Mouse (Mus musculus): ENCODE measurements around the gene Nfic. TPM values are rescaled to one million over a fixed set of nuclear protein-coding genes. Genes with fewer than 3 reads are reported as not detected.

Nfic gene
- total RNA-seq, 2 experiments from 2014 or later, result 133 TPM

DNA sequence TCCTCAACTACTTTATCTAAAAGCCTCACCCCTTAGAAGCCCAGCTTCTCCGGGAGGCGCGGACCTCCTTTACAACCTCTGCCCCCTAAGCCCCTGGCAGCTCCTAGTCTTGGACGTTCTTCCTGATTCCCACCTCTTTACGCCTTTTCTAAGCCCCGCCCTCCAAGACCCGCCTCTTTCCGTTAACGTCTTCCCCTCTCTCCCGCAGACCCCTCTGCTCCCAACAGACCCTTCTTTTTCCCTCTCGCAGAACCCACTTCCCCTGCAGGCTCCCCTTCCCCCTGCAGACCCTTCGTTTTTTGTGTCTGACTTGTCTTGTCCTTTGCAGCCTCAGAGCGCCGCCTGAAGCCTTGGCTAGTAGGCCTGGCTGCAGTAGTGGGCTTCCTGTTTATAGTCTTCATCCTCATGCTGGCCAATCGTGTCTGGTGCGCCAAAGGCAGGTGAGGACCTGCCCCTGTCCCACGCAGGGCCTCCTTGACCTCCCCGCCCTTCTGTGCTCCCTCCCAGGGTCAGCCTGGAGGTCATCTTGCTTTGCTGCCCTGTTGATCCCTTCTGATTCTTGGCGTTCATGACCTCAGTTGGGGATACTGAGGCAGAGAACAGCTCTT lies 61.9 kb downstream of the Nfic start:
- intact Hi-C loops (cut with DNase I), result loop anchor here (2.0 kb wide), 1 partner anchor 47 kb away; no protein-coding TSS in a partner anchor
- peak in 1 of 2 experiments; percentile 55 for DNase-seq

DNA sequence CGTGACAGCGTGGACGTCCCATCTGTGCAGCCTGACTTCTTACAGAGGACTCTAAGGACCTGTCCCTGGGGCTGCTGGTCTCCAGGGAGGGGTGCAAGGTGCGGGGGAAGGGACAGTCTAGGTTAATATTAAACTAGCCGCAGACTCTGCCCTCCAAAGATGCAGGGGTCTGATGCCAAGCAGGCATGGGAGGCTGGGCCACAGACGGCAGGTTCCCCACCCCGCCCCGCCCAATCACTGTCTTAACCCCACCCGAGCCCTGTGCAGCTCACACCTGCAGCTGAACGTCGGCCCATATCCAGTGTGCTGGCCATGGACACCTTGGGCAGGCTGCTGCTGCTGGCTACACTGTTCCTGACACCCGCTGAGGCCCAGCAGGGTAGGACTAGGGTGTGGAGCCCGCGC lies 62.7 kb downstream of the Nfic start, which contains the start of gene Smim24:
Gene Smim24, plus strand, starts transcription at position 271 of the 405 bp plus-strand sequence.
- intact Hi-C loops (cut with DNase I), result no loop called here

DNA sequence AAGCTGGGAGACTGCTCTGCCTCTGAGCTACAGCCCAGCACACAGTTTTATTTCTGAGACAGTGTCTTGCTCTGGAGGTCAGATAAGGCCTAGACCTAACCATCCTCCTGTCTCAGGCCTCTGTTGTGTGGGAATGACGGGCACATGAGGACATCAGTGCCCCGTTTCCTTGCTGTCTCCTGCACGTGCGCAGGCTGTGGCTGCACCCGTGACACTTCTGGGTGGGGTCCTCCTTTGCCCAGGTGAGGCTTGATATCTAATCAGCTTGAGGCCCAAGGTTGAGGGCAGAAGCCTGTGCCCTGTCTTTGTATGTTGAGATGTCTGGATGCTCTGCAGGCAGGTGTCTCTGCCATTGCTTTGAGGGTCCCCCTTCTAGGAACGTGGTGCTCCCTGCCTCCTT lies 63.2 kb downstream of the Nfic start:
- intact Hi-C loops (cut with DNase I), result no loop called here
- no peak for DNase-seq

More for the DNA sequence above, 62.7 kb downstream of the Nfic start, which contains the start of gene Smim24:
- DNase-seq, result no peak

- DNase-seq, result no peak
- intact Hi-C loops (cut with DNase I), result no loop called here
Observed at GRCm38 (mm10) chr10:81390678-81390965, 64.8 kb downstream of the Nfic start.

GRCm38 (mm10) chr10:81389801-81390677 lies 65.4 kb downstream of the Nfic start:
- DNase-seq, result peak; percentile 85 to 86
- intact Hi-C loops (cut with DNase I), result loop anchor here (1.0 to 10.0 kb wide), 2 partner anchors 60 to 155 kb away; partner anchors contain the start of gene Gna11

- intact Hi-C loops (cut with DNase I), result loop anchor here (1.0 to 10.0 kb wide), 2 partner anchors 61 to 155 kb away; partner anchors contain the start of gene Gna11
- peak in 1 of 2 experiments; percentile 36 for DNase-seq
Observed at GRCm38 (mm10) chr10:81389373-81389772, 66.1 kb downstream of the Nfic start.

- no peak for DNase-seq
- intact Hi-C loops (cut with DNase I), result loop anchor here (1.0 to 10.0 kb wide), 2 partner anchors 62 to 156 kb away; partner anchors contain the start of gene Gna11
Observed at GRCm38 (mm10) chr10:81388505-81389055, 66.9 kb downstream of the Nfic start, which contains the start of gene Gm48552. Gm48552 (plus strand) TSS chr10:81389005.

GRCm38 (mm10) chr10:81387716-81388115 lies 67.7 kb downstream of the Nfic start:
- intact Hi-C loops (cut with DNase I), result loop anchor here (10.0 kb wide), 1 partner anchor 157 kb away; the partner anchor contains the start of gene Gna11

DNA sequence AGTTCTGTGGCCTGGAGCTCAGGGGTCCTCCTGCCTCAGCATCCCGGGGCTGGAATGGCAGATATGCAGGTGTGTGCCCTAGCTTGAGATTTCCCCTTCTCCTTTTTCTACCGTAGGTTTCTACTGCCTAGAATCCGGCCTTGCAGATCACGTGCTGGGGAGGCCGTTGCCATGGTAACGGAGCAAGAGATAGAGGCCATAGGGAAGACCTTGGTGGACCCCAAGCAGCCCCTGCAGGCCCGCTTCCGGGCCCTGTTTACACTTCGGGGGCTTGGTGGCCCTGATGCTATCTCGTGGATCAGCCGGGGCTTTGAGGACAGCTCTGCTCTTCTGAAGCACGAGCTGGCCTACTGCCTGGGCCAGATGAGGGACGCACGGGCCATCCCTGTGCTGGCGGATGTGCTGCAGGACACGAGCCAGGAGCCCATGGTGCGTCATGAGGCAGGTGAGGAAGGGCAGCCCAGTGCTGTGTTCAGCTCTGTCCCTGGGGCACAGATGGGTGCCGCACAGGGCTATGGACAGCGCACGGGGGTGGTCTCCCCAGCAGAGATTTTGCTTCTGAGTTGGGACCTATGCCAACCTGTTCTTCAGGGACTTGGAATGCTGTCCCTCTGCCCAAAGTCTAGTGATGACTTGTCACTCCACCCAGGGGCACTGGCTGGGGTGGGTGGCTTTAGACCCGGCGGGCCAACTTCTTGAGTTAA lies 69.7 kb downstream of the Nfic start:
- DNase-seq, result no peak
- intact Hi-C loops (cut with DNase I), result loop anchor here (10.0 kb wide), 1 partner anchor 159 kb away; the partner anchor contains the start of gene Gna11

More at GRCm38 (mm10) chr10:81387716-81388115, 67.7 kb downstream of the Nfic start:
- no peak for DNase-seq

- intact Hi-C loops (cut with DNase I), result loop anchor here (10.0 kb wide), 1 partner anchor 160 kb away; the partner anchor contains the start of gene Gna11
Observed at GRCm38 (mm10) chr10:81384605-81384982, 70.8 kb downstream of the Nfic start.

DNA sequence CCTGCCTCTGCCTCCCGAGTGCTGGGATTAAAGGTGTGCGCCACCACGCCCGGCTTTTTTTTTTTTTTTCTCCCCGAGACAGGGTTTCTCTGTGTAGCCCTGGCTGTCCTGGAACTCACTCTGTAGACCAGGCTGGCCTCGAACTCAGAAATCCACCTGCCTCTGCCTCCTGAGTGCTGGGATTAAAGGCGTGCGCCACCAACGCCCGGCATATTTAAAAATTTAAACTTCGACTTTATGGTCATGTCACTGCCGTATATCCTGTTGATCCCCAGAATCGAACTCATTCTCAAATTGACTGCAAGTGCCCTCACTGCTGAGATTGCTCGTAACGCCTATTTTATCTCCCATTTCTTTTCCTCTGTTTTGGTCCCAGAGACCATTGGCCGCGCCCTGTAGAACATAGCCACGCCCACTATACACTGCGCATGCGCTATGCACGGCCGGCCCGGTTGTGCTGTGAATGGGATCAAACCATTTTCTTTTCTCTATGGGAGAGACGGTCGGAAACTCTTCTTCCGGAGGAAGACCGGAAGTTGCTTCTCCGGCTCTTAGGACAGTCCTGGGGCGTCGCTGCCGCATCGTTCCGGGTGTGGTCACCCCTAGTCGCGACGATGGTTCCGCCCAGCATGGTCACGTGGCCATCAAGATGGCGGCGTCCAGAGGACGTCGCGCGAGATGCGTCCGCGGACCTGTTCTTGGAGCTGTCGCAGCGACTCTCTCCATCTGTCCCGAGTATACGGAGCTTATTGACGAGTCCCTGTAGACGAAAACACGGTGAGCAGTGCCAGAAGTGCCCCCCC lies 71.4 kb downstream of the Nfic start, which contains the start of the genes Dohh and Gm48551:
Gene Dohh, plus strand, starts transcription at position 627 of the 803 bp plus-strand sequence.
Gene Gm48551, plus strand, starts transcription at position 665 of the 803 bp plus-strand sequence.
- intact Hi-C loops (cut with DNase I), result loop anchor here (10.0 kb wide), 1 partner anchor 161 kb away; the partner anchor contains the start of gene Gna11
- DNase-seq, result peak; percentile 99 to 100

More at GRCm38 (mm10) chr10:81384605-81384982, 70.8 kb downstream of the Nfic start:
- DNase-seq, result no peak

GRCm38 (mm10) chr10:81382039-81382438 lies 73.4 kb downstream of the Nfic start:
- DNase-seq, result no peak
- intact Hi-C loops (cut with DNase I), result loop anchor here (10.0 kb wide), 1 partner anchor 163 kb away; the partner anchor contains the start of gene Gna11

DNA sequence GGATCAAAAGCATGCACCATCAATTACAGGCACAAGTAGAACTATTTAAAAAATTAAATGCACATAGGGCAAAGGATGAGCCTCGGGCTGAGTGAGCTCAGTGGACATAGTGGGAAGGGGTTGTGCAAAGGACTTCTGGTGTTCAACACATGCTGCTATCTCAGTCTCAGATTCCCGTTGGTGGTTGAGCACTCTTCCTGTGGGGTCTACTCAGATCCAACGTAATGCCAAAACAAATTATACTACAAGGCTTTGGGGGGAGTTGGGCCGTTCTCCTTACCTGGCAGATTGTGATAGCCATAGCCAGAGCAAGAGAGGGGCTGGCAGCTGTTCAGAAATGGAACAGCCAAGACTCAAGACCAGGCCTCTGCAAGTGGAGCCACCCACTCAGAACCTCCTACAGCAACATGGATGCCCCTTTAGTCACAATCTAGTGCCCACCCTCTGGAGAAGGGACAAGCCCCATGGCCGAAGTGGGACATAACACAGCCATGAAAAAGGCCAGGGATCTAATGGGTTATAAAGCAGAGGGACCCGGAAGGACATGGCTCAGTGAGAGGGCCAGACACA lies 75.5 kb downstream of the Nfic start:
- no peak for DNase-seq
- intact Hi-C loops (cut with DNase I), result loop anchor here (10.0 kb wide), 1 partner anchor 165 kb away; the partner anchor contains the start of gene Gna11

- DNase-seq, result no peak
- intact Hi-C loops (cut with DNase I), result no loop called here
Observed at GRCm38 (mm10) chr10:81379183-81379553, 76.3 kb downstream of the Nfic start.

DNA sequence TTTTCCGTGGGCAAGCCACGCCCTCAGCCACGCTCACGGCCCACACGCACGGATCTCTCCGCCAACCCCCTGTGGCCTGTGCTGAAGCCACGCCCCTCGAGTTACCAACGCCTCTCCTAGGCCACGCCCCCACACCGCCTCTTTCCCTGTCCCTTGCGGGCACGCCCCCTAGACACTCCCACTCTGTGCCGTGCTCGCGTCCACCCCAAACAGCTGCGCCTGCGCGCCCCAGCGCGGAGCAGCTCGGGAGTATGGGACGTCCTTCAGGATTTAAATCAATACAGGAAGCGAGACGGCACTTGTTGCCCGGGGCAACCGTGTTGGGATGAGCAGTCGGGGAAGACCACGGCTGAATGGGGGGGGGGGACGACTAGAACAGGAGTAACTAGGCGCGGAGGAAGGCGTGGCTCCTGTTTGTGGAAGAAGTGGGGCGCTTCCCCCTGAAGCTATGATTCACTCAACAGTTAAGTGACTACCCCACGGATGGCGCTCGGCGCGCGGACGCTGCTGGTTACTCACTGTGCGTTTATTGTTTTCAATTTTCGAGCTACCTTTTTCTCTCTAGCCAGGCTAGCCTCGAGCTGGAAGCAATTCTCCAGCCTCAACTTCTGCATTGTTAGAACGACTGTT lies 76.8 kb downstream of the Nfic start:
- intact Hi-C loops (cut with DNase I), result no loop called here
- DNase-seq, result peak; percentile 100

DNA sequence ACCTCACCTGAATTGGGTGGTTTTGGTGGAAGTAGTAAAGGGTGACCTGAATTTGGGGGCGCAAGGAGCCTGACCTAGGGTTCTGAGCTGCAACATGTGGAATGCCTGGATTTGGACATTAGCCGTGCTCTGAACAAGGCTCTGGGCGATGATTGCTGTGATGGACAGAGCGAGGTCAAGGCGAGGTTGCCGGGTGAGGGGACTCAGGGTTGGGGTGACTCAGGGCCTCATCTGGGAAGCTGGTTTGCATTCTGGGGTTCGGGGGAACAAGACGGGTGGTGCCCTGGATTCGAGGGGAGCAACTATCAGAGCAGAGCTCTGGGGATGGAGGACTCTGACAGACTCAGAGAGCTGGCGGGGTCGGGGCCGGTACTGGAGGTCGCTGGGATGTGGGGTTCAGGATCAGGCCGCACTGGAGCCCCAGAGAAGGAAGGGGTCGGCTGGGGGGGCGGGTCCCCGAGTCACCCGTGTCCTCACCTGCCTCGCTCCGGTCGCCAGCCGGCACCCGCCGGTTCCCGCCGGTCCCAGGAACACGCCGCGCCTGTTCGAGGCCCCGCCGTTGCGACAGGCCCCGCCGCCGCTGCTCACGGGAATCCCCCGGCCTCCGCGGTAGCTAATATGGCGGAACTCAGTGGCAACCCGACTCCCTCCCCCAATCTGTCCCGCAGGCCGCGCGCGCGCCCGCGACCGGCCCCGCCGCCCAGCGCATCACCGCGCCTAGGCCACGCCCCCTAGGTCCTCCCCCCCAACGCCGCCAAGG lies 77.5 kb downstream of the Nfic start, which contains the start of gene Fzr1:
Gene Fzr1, minus strand, starts transcription at position 724 of the 760 bp plus-strand sequence.
- no peak for DNase-seq
- intact Hi-C loops (cut with DNase I), result loop anchor here (2.0 kb wide), 1 partner anchor 19 kb away; no protein-coding TSS in a partner anchor

DNA sequence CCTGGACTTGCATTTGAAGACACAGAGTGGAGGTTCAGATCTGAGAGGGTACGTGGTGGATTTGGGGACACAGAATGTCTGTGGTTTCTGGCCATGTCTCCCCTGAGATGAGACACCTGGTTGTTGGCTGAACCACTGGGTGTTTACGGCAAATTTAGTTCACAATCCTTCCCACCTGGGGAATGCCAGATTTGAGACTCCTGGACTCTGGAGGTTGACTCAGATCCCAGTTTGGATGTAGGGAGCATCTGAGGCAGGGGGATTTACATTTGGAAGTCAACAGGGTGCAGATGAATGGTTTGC lies 78.1 kb downstream of the Nfic start:
- no peak for DNase-seq
- intact Hi-C loops (cut with DNase I), result loop anchor here (2.0 kb wide), 1 partner anchor 19 kb away; no protein-coding TSS in a partner anchor

Measured in heart, postnatal 14 days (tissue).